Mouse (Mus musculus) midbrain, embryonic 10.5 days (tissue): Measurements from ENCODE around the gene Fbxo22. TPM values are rescaled to one million over a fixed set of nuclear protein-coding genes. Genes with fewer than 3 reads are reported as not detected.

Experiments
- DNase-seq: peaks from one replicate; pipeline ENCODE4 v3.0.0-alpha.2; 2017; ENCODE audit warnings: low spot score
- H3K27ac ChIP-seq: fragments of 300-500 bp; sonication (generic); replicated peaks from 2 replicates; pipeline ENCODE4 v1.5.1; 2016; ENCODE audit warnings: mild to moderate bottlenecking
- H3K27me3 ChIP-seq: fragments of 300-500 bp; sonication (generic); 2 replicates; pipeline ENCODE4 v1.6.1; 2016; ENCODE audit warnings: low read depth, mild to moderate bottlenecking; ENCODE audit not compliant: poor library complexity, severe bottlenecking
- H3K36me3 ChIP-seq: fragments of 300-500 bp; sonication (generic); 2 replicates; pipeline ENCODE4 v1.6.1; 2016; ENCODE audit warnings: mild to moderate bottlenecking, moderate library complexity
- H3K4me1 ChIP-seq: fragments of 300-500 bp; sonication (generic); 2 replicates; pipeline ENCODE4 v1.6.1; 2016
- H3K4me3 ChIP-seq: fragments of 300-500 bp; sonication (generic); 2 replicates; pipeline ENCODE4 v1.5.1; 2016; ENCODE audit warnings: mild to moderate bottlenecking, moderate library complexity
- H3K9me3 ChIP-seq: fragments of 300-500 bp; sonication (generic); replicated peaks from 2 replicates; pipeline ENCODE4 v1.6.1; 2016; ENCODE audit warnings: mild to moderate bottlenecking
- WGBS: fragments of 180-500 bp; shearing (Covaris S2); methylation state at CpG from one replicate; pipeline ENCODE4 v1.1.7; 2016; 5-methylcytosine and 5-hydroxymethylcytosine counted together
- polyA plus RNA-seq: library from polyadenylated mRNA; unstranded; fragments of >200 nt; fragmentation: Nextera tagmentation; extraction: Ambion mirVana; gene quantifications from 2 replicates; pipeline ENCODE4 v1.2.1, GENCODE M21; 2016

The Fbxo22 gene
- polyA plus RNA-seq, 1 experiment from 2014 or later = 84.1 TPM

GRCm38 (mm10) chr9:55264356-55265302, 55.9 kb downstream of the Fbxo22 start:
- H3K36me3 ChIP-seq = no peaks in the 10 kb centered on the region
- DNase-seq = no peak
- WGBS = 82% methylated on average over 8 of the region's 8 CpGs

GRCm38 (mm10) chr9:55271960-55272560, 63.3 kb downstream of the Fbxo22 start:
- no peak for DNase-seq
- WGBS = 68% methylated on average over 5 of the region's 5 CpGs
- no peaks in the 10 kb centered on the region for H3K36me3 ChIP-seq
- H3K27me3 ChIP-seq = no peaks in the 10 kb centered on the region
- no peak overlapping the region for H3K27ac ChIP-seq
- no peaks in the 10 kb centered on the region for H3K4me1 ChIP-seq
- H3K4me3 ChIP-seq = no peak overlapping the region
- no peaks in the 10 kb centered on the region for H3K9me3 ChIP-seq

More at GRCm38 (mm10) chr9:55264356-55265302, 55.9 kb downstream of the Fbxo22 start:
- Histone ChIP-seq H3K9me3 (no peaks in the 10 kb centered on the region), H3K4me1 (no peaks in the 10 kb centered on the region), H3K27ac (no peak overlapping the region), H3K4me3 (no peak overlapping the region), H3K27me3 (no peaks in the 10 kb centered on the region)

GRCm38 (mm10) chr9:55273906-55274305, 65.2 kb downstream of the Fbxo22 start:
- H3K4me1 ChIP-seq = no peaks in the 10 kb centered on the region
- no peaks in the 10 kb centered on the region for H3K9me3 ChIP-seq
- no peaks in the 10 kb centered on the region for H3K36me3 ChIP-seq
- no peaks in the 10 kb centered on the region for H3K27me3 ChIP-seq
- H3K27ac ChIP-seq = no peak overlapping the region
- WGBS = 45% methylated on average over 4 of the region's 4 CpGs
- no peak for DNase-seq
- H3K4me3 ChIP-seq = no peak overlapping the region

Other genes starting within 250 kb of the Fbxo22 start
- 2.7 and 3.6 TPM in 2 replicates for gene Chrna5, start 228.0 kb upstream of the Fbxo22 start, polyA plus RNA-seq
- gene Chrna3, start 182.4 kb upstream of the Fbxo22 start, polyA plus RNA-seq = 8.2 and 8.8 TPM in 2 replicates
- gene Chrnb4, start 160.1 kb upstream of the Fbxo22 start, polyA plus RNA-seq = 1.9 and 2.2 TPM in 2 replicates
- 37.7 and 38.0 TPM in 2 replicates for gene Ube2q2, start 60.1 kb upstream of the Fbxo22 start, polyA plus RNA-seq
- 0.87 and 1.0 TPM in 2 replicates for gene Nrg4, start 117.9 kb downstream of the Fbxo22 start, polyA plus RNA-seq
- gene Tmem266, start 118.0 kb downstream of the Fbxo22 start, polyA plus RNA-seq = 0.31 and 0.62 TPM in 2 replicates